Mouse (Mus musculus) neural tube, embryonic 10.5 days (tissue): ENCODE data around the gene Kctd5.
"Not testable (repeated sequence)": the region's sequence is repeated elsewhere in the genome, so short reads cannot be mapped to it uniquely, and the experiment has no call there.

ENCODE experiments used
- DNase-seq: peaks from one replicate; pipeline ENCODE4 v3.0.0-alpha.2; 2017; ENCODE audit warnings: low spot score; ENCODE audit errors: extremely low spot score

Gene Kctd5

GRCm38 (mm10) chr17:24072919-24073696, at the start of gene Kctd5:
Gene Kctd5, minus strand, starts transcription at chr17:24073485.
- peak; percentile 97 for DNase-seq

- DNase-seq: no peak
These were observed 46.2 kb upstream of the Kctd5 start for GRCm38 (mm10) chr17:24119446-24119845.

GRCm38 (mm10) chr17:24113031-24113430, 39.7 kb upstream of the Kctd5 start:
- no peak for DNase-seq

- no peak for DNase-seq
These were observed 38.0 kb upstream of the Kctd5 start for GRCm38 (mm10) chr17:24111256-24111655.

GRCm38 (mm10) chr17:24108896-24109295, 35.6 kb upstream of the Kctd5 start:
- no peak for DNase-seq

- DNase-seq: no peak
These were observed 31.8 kb upstream of the Kctd5 start for GRCm38 (mm10) chr17:24105111-24105510.

- DNase-seq: no peak
These were observed 25.1 kb upstream of the Kctd5 start for GRCm38 (mm10) chr17:24098354-24098753.

GRCm38 (mm10) chr17:24090575-24090974, 17.3 kb upstream of the Kctd5 start:
- no peak for DNase-seq

- not testable (repeated sequence) for DNase-seq
These were observed 13.1 kb upstream of the Kctd5 start for GRCm38 (mm10) chr17:24086399-24086798.

GRCm38 (mm10) chr17:24084593-24084992, 11.3 kb upstream of the Kctd5 start:
- DNase-seq: no peak

- no peak for DNase-seq
These were observed 3.8 kb upstream of the Kctd5 start for GRCm38 (mm10) chr17:24077101-24077500.

GRCm38 (mm10) chr17:24069531-24069930, 3.8 kb downstream of the Kctd5 start:
- no peak for DNase-seq

GRCm38 (mm10) chr17:24068271-24068670, 5.0 kb downstream of the Kctd5 start:
- DNase-seq: no peak

- DNase-seq: no peak
These were observed 10.7 kb downstream of the Kctd5 start for GRCm38 (mm10) chr17:24062459-24063155.

GRCm38 (mm10) chr17:24057730-24058245, 15.5 kb downstream of the Kctd5 start:
- no peak for DNase-seq

GRCm38 (mm10) chr17:24056636-24057625, 16.4 kb downstream of the Kctd5 start:
- DNase-seq: no peak

- no peak for DNase-seq
These were observed 24.3 kb downstream of the Kctd5 start for GRCm38 (mm10) chr17:24049008-24049407.

- DNase-seq: no peak
These were observed 25.2 kb downstream of the Kctd5 start for GRCm38 (mm10) chr17:24048053-24048452.

GRCm38 (mm10) chr17:24046026-24046425, 27.3 kb downstream of the Kctd5 start:
- DNase-seq: no peak

- no peak for DNase-seq
These were observed 27.7 kb downstream of the Kctd5 start for GRCm38 (mm10) chr17:24045608-24046007.

GRCm38 (mm10) chr17:24044482-24044881, 28.8 kb downstream of the Kctd5 start:
- no peak for DNase-seq
